Mouse (Mus musculus) erythroblast, embryonic 14.5 days (primary cell): ENCODE measurements around the gene Gm17087.

Source experiments
- GATA1 ChIP-seq: IDR thresholded peaks from 2 replicates; pipeline ENCODE4 v1.6.1; 2012; ENCODE audit warnings: low read length, inconsistent platforms, mixed read lengths
- TAL1 ChIP-seq: IDR thresholded peaks from 3 replicates; pipeline ENCODE4 v1.6.1; 2012; ENCODE audit warnings: low read length, inconsistent platforms, mixed read lengths

GRCm38 (mm10) chr17:8611916-8612315, 45.2 kb upstream of the Gm17087 start:
- TF ChIP-seq GATA1, result no peak
- TF ChIP-seq TAL1, result no peak
